Mouse (Mus musculus): Measurements from ENCODE around the gene Cblb. TPM values are rescaled to one million over a fixed set of nuclear protein-coding genes. Genes with fewer than 3 reads are reported as not detected.

Cblb gene
- polyA plus RNA-seq, 1 experiment from 2014 or later: 5.7 TPM

GRCm38 (mm10) chr16:52242144-52242543, 211.1 kb downstream of the Cblb start:
- Histone ChIP-seq H3K4me2 (ENCODE audit: low read depth, low read length) (no peak overlapping the region), H3K9me3 (ENCODE audit: control insufficient read depth, low read length) (no peaks in the 10 kb centered on the region), H3K36me3 (ENCODE audit: control insufficient read depth, insufficient read depth, low read length) (no peaks in the 10 kb centered on the region), H3K27ac (ENCODE audit: low read length) (no peak overlapping the region), H3K4me3 (ENCODE audit: low read length) (no peak overlapping the region), H3K4me1 (ENCODE audit: control insufficient read depth, insufficient read depth, low read length) (no peaks in the 10 kb centered on the region), H3K27me3 (replicated peaks; ENCODE audit: control insufficient read depth, insufficient read depth, low read length) (no peaks in the 10 kb centered on the region), H3K9ac (ENCODE audit: low read depth, low read length) (no peak overlapping the region)
- peak; percentile 86 for ATAC-seq
- WGBS: 69% methylated on average over 2 of the region's 2 CpGs

- 83% methylated on average over 4 of the region's 4 CpGs for WGBS
- Histone ChIP-seq H3K27me3 (replicated peaks; ENCODE audit: control insufficient read depth, insufficient read depth, low read length) (no peaks in the 10 kb centered on the region), H3K4me3 (ENCODE audit: low read length) (no peak overlapping the region), H3K4me1 (ENCODE audit: control insufficient read depth, insufficient read depth, low read length) (no peaks in the 10 kb centered on the region), H3K27ac (ENCODE audit: low read length) (no peak overlapping the region), H3K4me2 (ENCODE audit: low read depth, low read length) (no peak overlapping the region), H3K9me3 (ENCODE audit: control insufficient read depth, low read length) (no peaks in the 10 kb centered on the region), H3K36me3 (ENCODE audit: control insufficient read depth, insufficient read depth, low read length) (no peaks in the 10 kb centered on the region), H3K9ac (ENCODE audit: low read depth, low read length) (no peak overlapping the region)
- ATAC-seq: no peak
Measured at GRCm38 (mm10) chr16:52243421-52243973, 212.5 kb downstream of the Cblb start.

GRCm38 (mm10) chr16:52250196-52250595, 219.2 kb downstream of the Cblb start:
- H3K27me3 ChIP-seq (replicated peaks; ENCODE audit: control insufficient read depth, insufficient read depth, low read length): no peaks in the 10 kb centered on the region
- no peaks in the 10 kb centered on the region for H3K4me1 ChIP-seq (ENCODE audit: control insufficient read depth, insufficient read depth, low read length)
- no peak overlapping the region for H3K27ac ChIP-seq (ENCODE audit: low read length)
- no peak for ATAC-seq
- H3K4me3 ChIP-seq (ENCODE audit: low read length): no peak overlapping the region
- no peaks in the 10 kb centered on the region for H3K9me3 ChIP-seq (ENCODE audit: control insufficient read depth, low read length)
- no peak overlapping the region for H3K9ac ChIP-seq (ENCODE audit: low read depth, low read length)
- 88% methylated on average over 4 of the region's 4 CpGs for WGBS
- H3K4me2 ChIP-seq (ENCODE audit: low read depth, low read length): no peak overlapping the region
- no peaks in the 10 kb centered on the region for H3K36me3 ChIP-seq (ENCODE audit: control insufficient read depth, insufficient read depth, low read length)

- no peak overlapping the region for H3K9ac ChIP-seq (ENCODE audit: low read depth, low read length)
- H3K27me3 ChIP-seq (replicated peaks; ENCODE audit: control insufficient read depth, insufficient read depth, low read length): no peaks in the 10 kb centered on the region
- no peaks in the 10 kb centered on the region for H3K4me1 ChIP-seq (ENCODE audit: control insufficient read depth, insufficient read depth, low read length)
- no peak overlapping the region for H3K4me3 ChIP-seq (ENCODE audit: low read length)
- WGBS: 87% methylated on average over 4 of the region's 4 CpGs
- H3K4me2 ChIP-seq (ENCODE audit: low read depth, low read length): no peak overlapping the region
- no peaks in the 10 kb centered on the region for H3K36me3 ChIP-seq (ENCODE audit: control insufficient read depth, insufficient read depth, low read length)
- no peak for ATAC-seq
- H3K27ac ChIP-seq (ENCODE audit: low read length): no peak overlapping the region
- H3K9me3 ChIP-seq (ENCODE audit: control insufficient read depth, low read length): no peaks in the 10 kb centered on the region
Measured at GRCm38 (mm10) chr16:52250935-52251334, 219.9 kb downstream of the Cblb start.

All from intestine, embryonic 16.5 days (tissue).